Mouse (Mus musculus): ENCODE data around the gene Tspan18. TPM values are rescaled to one million over a fixed set of nuclear protein-coding genes. Genes with fewer than 3 reads are reported as not detected.

Gene Tspan18
- total and polyA plus RNA-seq, 3 experiments, result 0.38 TPM; not detected in 2

DNA sequence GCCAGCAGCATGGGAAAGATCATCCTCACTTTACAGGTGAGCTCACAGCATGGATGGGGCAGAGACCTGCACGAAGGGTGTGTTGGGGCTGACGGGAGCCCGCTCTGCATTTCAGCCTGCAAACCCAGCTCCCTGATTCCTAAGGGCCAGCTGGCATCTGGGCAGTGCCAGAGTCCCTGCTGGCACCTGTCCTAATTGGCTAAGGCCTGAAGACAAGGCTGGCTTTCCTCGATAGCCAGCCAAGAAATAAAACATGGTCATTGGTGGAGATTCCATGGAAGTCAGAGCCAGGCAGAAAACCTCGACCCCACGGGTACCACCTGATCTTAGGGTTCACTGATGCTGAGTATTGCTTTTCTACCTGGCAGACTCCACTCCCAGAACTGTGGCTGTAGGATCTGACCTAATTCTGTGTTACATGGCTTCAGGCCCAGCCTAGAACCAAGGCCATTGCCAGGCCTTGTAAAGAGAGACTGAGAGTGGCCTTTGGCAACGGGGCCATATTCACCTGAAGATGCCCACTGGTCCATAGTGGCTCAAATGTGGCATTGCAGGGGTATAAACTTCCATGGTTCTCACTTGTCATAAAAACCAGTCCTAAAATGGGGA is 181.3 kb downstream of the Tspan18 start:
- Histone ChIP-seq H3K4me3 (replicated peaks in 1 of 3; ENCODE audit: low read depth in 2 of 3, low read length in 2 of 3, poor library complexity in 1 of 3) (no peak overlapping the region), H3K9me3 (replicated peaks; ENCODE audit: low read length) (no peaks in the 10 kb centered on the region), H3K9ac (ENCODE audit: insufficient read depth, low read depth) (no peak overlapping the region), H3K27me3 (replicated peaks) (peaks cover 92% of the 10 kb centered on the region), H3K36me3 (replicated peaks in 1 of 2; ENCODE audit: control insufficient read depth in 1 of 2, insufficient read depth in 1 of 2, low read length in 1 of 2) (no peaks in the 10 kb centered on the region), H3K79me2 (replicated peaks; ENCODE audit: control insufficient read depth, extremely low read depth, insufficient read depth, poor library complexity, severe bottlenecking) (no peaks in the 10 kb centered on the region), H3K4me1 (ENCODE audit: control insufficient read depth in 1 of 2, insufficient read depth in 2 of 2) (peaks cover 0 to 3% of the 10 kb centered on the region in 2 experiments; a peak in 1 of 4 replicates), H3K4me2 (ENCODE audit: insufficient read depth, low read depth, poor library complexity, severe bottlenecking) (no peak overlapping the region), H3K27ac (ENCODE audit: insufficient read depth, low read depth) (no peak overlapping the region)
- dilution Hi-C loops (cut with MboI; ENCODE audit: extremely low pct_ligation_motif_present, extremely low pct_unique_long_range_greater_than_20kb, low sequenced_read_pairs), result no loop called here
- no peak for TF ChIP-seq USF1 (IDR thresholded peaks at IDR 0.05; ENCODE audit: low read depth, low read length)
- TF ChIP-seq EP300 (IDR thresholded peaks at IDR 0.05; ENCODE audit: low read length), result no peak
- no peak for TF ChIP-seq IRF4 (IDR thresholded peaks at IDR 0.05; ENCODE audit: low read depth, low read length)
- no peak for TF ChIP-seq USF2 (conservative IDR thresholded peaks at IDR 0.05; ENCODE audit: low read depth, low read length)
- no peak for TF ChIP-seq KAT2A (IDR thresholded peaks at IDR 0.05; ENCODE audit: insufficient replicate concordance, low read length)
- no peak for TF ChIP-seq MAZ (IDR thresholded peaks at IDR 0.05; ENCODE audit: low read depth, low read length)
- no peak for TF ChIP-seq CHD2 (IDR thresholded peaks at IDR 0.05; ENCODE audit: low read length)
- no peak for TF ChIP-seq MEF2A (IDR thresholded peaks at IDR 0.05; ENCODE audit: borderline replicate concordance, low read depth, low read length)
- TF ChIP-seq UBTF (IDR thresholded peaks at IDR 0.05; ENCODE audit: low read depth, low read length), result no peak
- TF ChIP-seq HCFC1 (IDR thresholded peaks at IDR 0.05; ENCODE audit: low read depth, low read length), result no peak
- in situ Hi-C loops (cut with MboI; ENCODE audit: low pct_ligation_motif_present, low pct_unique_long_range_greater_than_20kb, low sequenced_read_pairs), result no loop called here
- no peak for DNase-seq (ENCODE audit: extremely low read depth)

DNA sequence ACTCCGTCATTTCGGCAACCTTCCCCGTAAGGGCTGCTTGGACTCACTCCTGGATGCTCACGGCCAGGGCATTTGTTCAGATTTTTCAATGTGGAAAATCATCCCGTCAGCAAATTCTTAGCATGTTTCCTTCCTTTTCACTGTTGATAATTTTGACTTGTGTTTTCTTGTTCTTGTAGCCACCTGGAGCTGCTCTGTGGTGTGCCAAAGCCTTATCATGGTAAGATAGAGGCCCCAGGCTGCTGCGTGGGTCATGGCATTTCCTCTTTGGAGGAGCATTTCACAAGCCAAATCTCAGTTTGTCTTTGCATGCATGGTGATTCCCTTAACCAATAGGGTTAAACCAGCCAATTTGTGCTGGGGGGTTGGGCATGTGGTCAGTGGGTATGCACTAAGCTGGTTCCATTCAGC is 182.1 kb downstream of the Tspan18 start:
- Histone ChIP-seq H3K27ac (ENCODE audit: insufficient read depth, low read depth) (no peak overlapping the region), H3K36me3 (replicated peaks in 1 of 2; ENCODE audit: control insufficient read depth in 1 of 2, insufficient read depth in 1 of 2, low read length in 1 of 2) (no peaks in the 10 kb centered on the region), H3K4me3 (replicated peaks in 1 of 3; ENCODE audit: low read depth in 2 of 3, low read length in 2 of 3, poor library complexity in 1 of 3) (no peak overlapping the region), H3K9me3 (replicated peaks; ENCODE audit: low read length) (no peaks in the 10 kb centered on the region), H3K79me2 (replicated peaks; ENCODE audit: control insufficient read depth, extremely low read depth, insufficient read depth, poor library complexity, severe bottlenecking) (no peaks in the 10 kb centered on the region), H3K4me2 (ENCODE audit: insufficient read depth, low read depth, poor library complexity, severe bottlenecking) (no peak overlapping the region), H3K9ac (ENCODE audit: insufficient read depth, low read depth) (no peak overlapping the region), H3K4me1 (ENCODE audit: control insufficient read depth in 1 of 2, insufficient read depth in 2 of 2) (peaks cover 0 to 3% of the 10 kb centered on the region in 2 experiments; a peak in 1 of 4 replicates), H3K27me3 (replicated peaks) (peaks cover 93% of the 10 kb centered on the region)
- dilution Hi-C loops (cut with MboI; ENCODE audit: extremely low pct_ligation_motif_present, extremely low pct_unique_long_range_greater_than_20kb, low sequenced_read_pairs) (no loop called here), in situ Hi-C loops (cut with MboI; ENCODE audit: low pct_ligation_motif_present, low pct_unique_long_range_greater_than_20kb, low sequenced_read_pairs) (no loop called here)
- TF ChIP-seq IRF4 (IDR thresholded peaks at IDR 0.05; ENCODE audit: low read depth, low read length), result no peak
- 0 out of 2 replicates have a peak, but pooled peaks have one; percentile 33 for TF ChIP-seq MAFK (IDR thresholded peaks at IDR 0.05; ENCODE audit: insufficient replicate concordance, low read length)
- no peak for DNase-seq (ENCODE audit: extremely low read depth)

Other genes starting within 250 kb of the Tspan18 start
- gene Trp53i11, start 147.0 kb downstream of the Tspan18 start, total RNA-seq (2012; rRNA removed), result 17.4 and 32.1 TPM in 2 replicates
- gene Trp53i11, start 147.0 kb downstream of the Tspan18 start, total RNA-seq (2014; rRNA removed), result 0.36 and 0.49 TPM in 2 replicates
- gene Trp53i11, start 147.0 kb downstream of the Tspan18 start, polyA plus RNA-seq (2012; ENCODE audit: insufficient read length, low read depth), result 0.50 and 0.73 TPM in 2 replicates
- gene Cd82, start 128.6 kb upstream of the Tspan18 start, total RNA-seq (2012; rRNA removed), result 164 and 215 TPM in 2 replicates
- 157 and 177 TPM in 2 replicates for gene Cd82, start 128.6 kb upstream of the Tspan18 start, total RNA-seq (2014; rRNA removed)
- gene Cd82, start 128.6 kb upstream of the Tspan18 start, polyA plus RNA-seq (2012; ENCODE audit: insufficient read length, low read depth), result 249 and 294 TPM in 2 replicates
- gene Gm10803, start 226.1 kb upstream of the Tspan18 start, total RNA-seq (2012; rRNA removed), result not detected in 2 replicates
- not detected in 2 replicates for gene Gm10803, start 226.1 kb upstream of the Tspan18 start, total RNA-seq (2014; rRNA removed)
- not detected in 2 replicates for gene Gm10803, start 226.1 kb upstream of the Tspan18 start, polyA plus RNA-seq (2012; ENCODE audit: insufficient read length, low read depth)

All from CH12.LX (cell line).